Comparison of ENCODE assay signal across 30 mouse cellular contexts in the genomic region with DNA sequence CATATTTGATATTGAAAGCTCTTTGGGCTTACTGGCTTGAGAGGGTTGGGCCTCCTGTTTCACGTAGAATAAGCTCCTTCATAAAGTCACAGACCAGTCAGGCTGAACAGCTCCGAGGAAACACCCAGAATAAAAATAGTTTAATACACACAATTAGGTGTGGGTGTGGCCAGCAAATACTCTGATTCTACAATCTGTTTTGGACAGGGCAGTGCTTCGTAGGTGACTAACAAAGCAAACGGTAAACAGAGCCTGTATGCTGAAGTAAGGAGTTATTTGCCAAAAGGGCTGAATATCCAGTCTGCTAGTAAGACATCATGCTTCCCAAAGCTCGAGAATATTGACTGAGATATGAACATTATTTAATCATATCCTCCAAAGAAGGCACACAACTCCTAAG. TPM values are rescaled to one million over a fixed set of nuclear protein-coding genes. Genes with fewer than 3 reads are reported as not detected.
"Had no signal": no experiment of that assay in that cellular context is flagged by ENCODE, and none has a peak within 500 bp of the region (broad histone marks: within the 10 kb centered on the region; RNA-seq: fewer than 3 reads in every experiment).

No protein-coding gene starts in this region.

- H3K36me3 ChIP-seq: embryonic facial prominence, embryonic 12.5 days; embryonic facial prominence, embryonic 15.5 days; forebrain, embryonic 10.5 days; forebrain, embryonic 12.5 days; forebrain, embryonic 15.5 days had no signal

- H3K27ac ChIP-seq: embryonic facial prominence, embryonic 10.5 days; embryonic facial prominence, embryonic 12.5 days; embryonic facial prominence, embryonic 13.5 days; embryonic facial prominence, embryonic 15.5 days; forebrain, embryonic 10.5 days; forebrain, embryonic 12.5 days; forebrain, embryonic 13.5 days; forebrain, embryonic 15.5 days; gastrocnemius, adult 2 months; heart, adult 2 months had no signal

- H3K4me3 ChIP-seq: embryonic facial prominence, embryonic 10.5 days; embryonic facial prominence, embryonic 12.5 days; embryonic facial prominence, embryonic 13.5 days; embryonic facial prominence, embryonic 15.5 days; erythroblast, embryonic 14.5 days; forebrain, embryonic 10.5 days; forebrain, embryonic 12.5 days; forebrain, embryonic 13.5 days; forebrain, embryonic 15.5 days; gastrocnemius, adult 2 months; heart, adult 2 months had no signal

- ATAC-seq: forebrain, embryonic 13.5 days; forebrain, embryonic 14.5 days; forebrain, embryonic 15.5 days; forebrain, embryonic 16.5 days; forebrain, postnatal 0 days had no signal

- DNase-seq: cerebellum, adult 2 months; cerebellum, adult 8-10 months; cerebellum, adult 9-10 months; cerebellum, adult 9-11 months; cerebellum, postnatal 10 days; cerebellum, postnatal 14 days; cerebellum, postnatal 25 days; cerebellum, postnatal 36 days; embryo, embryonic 11 days; forebrain, postnatal 0 days; gastrocnemius, adult 2 months; gastrocnemius, postnatal 10 days; gastrocnemius, postnatal 14 days; gastrocnemius, postnatal 25 days; gastrocnemius, postnatal 36 days; heart, adult 11 months; heart, adult 18-20 months; heart, adult 2 months had no signal

- H3K27me3 ChIP-seq: embryonic facial prominence, embryonic 12.5 days; embryonic facial prominence, embryonic 13.5 days; embryonic facial prominence, embryonic 15.5 days; forebrain, embryonic 12.5 days; forebrain, embryonic 13.5 days; forebrain, embryonic 15.5 days had no signal

- H3K4me2 ChIP-seq: embryonic facial prominence, embryonic 12.5 days; embryonic facial prominence, embryonic 13.5 days; embryonic facial prominence, embryonic 15.5 days; forebrain, embryonic 12.5 days; forebrain, embryonic 13.5 days; forebrain, embryonic 15.5 days had no signal

- H3K9ac ChIP-seq: embryonic facial prominence, embryonic 12.5 days; embryonic facial prominence, embryonic 13.5 days; embryonic facial prominence, embryonic 15.5 days; forebrain, embryonic 12.5 days; forebrain, embryonic 13.5 days; forebrain, embryonic 15.5 days; forebrain, postnatal 0 days had no signal

- H3K9me3 ChIP-seq: embryonic facial prominence, embryonic 10.5 days; embryonic facial prominence, embryonic 12.5 days; embryonic facial prominence, embryonic 13.5 days; embryonic facial prominence, embryonic 15.5 days; forebrain, embryonic 10.5 days; forebrain, embryonic 12.5 days; forebrain, embryonic 13.5 days; forebrain, embryonic 15.5 days had no signal

- H3K4me1 ChIP-seq: embryonic facial prominence, embryonic 10.5 days; embryonic facial prominence, embryonic 12.5 days; embryonic facial prominence, embryonic 13.5 days; embryonic facial prominence, embryonic 15.5 days; forebrain, embryonic 10.5 days; forebrain, embryonic 12.5 days; forebrain, embryonic 13.5 days; forebrain, embryonic 15.5 days had no signal

RNA-seq across cellular contexts. Expression of gene Col10a1, which starts 4.1 kb away (rescaled TPM):
- polyA plus RNA-seq: erythroblast, embryonic 14.5 days; forebrain, embryonic 14.5 days; gonadal fat pad, adult 2 months had no signal
